Mouse (Mus musculus) kidney, embryonic 15.5 days (tissue): ENCODE data around the gene Traf1. TPM values are rescaled to one million over a fixed set of nuclear protein-coding genes. Genes with fewer than 3 reads are reported as not detected.
A peak's percentile ranks its signal among the peaks of the same experiment; 100 is the strongest.

Experiments used
- ATAC-seq: fragments of 200-750 bp; cut with Nextera tagmentation; replicated peaks from 2 replicates; pipeline ENCODE4 v1.8.0; 2017; ENCODE audit warnings: moderate TSS enrichment; ENCODE audit not compliant: low FRiP score
- H3K27ac ChIP-seq: fragments of 300-500 bp; sonication (generic); 2 replicates; pipeline ENCODE4 v1.5.1; 2015; ENCODE audit warnings: mild to moderate bottlenecking, inconsistent platforms
- H3K27me3 ChIP-seq: fragments of 300-500 bp; sonication (generic); 2 replicates; pipeline ENCODE4 v1.6.1; 2015; ENCODE audit warnings: inconsistent platforms
- H3K36me3 ChIP-seq: fragments of 300-500 bp; sonication (generic); 2 replicates; pipeline ENCODE4 v1.6.1; 2015; ENCODE audit warnings: inconsistent platforms
- H3K4me1 ChIP-seq: fragments of 300-500 bp; sonication (generic); 2 replicates; pipeline ENCODE4 v1.6.1; 2015; ENCODE audit warnings: inconsistent platforms
- H3K4me2 ChIP-seq: fragments of 300-500 bp; sonication (generic); 2 replicates; pipeline ENCODE4 v1.6.1; 2015; ENCODE audit warnings: moderate library complexity, mild to moderate bottlenecking, inconsistent platforms
- H3K4me3 ChIP-seq: fragments of 300-500 bp; sonication (generic); replicated peaks from 2 replicates; pipeline ENCODE4 v1.5.1; 2015; ENCODE audit warnings: mild to moderate bottlenecking, inconsistent platforms
- H3K9ac ChIP-seq: fragments of 300-500 bp; sonication (generic); 2 replicates; pipeline ENCODE4 v1.6.1; 2015; ENCODE audit warnings: mild to moderate bottlenecking, inconsistent platforms
- H3K9me3 ChIP-seq: fragments of 300-500 bp; sonication (generic); replicated peaks from 2 replicates; pipeline ENCODE4 v1.6.1; 2016; ENCODE audit warnings: inconsistent platforms
- WGBS: fragments of 180-500 bp; shearing (Covaris S2); methylation state at CpG from one replicate; pipeline ENCODE4 v1.1.7; 2015; ENCODE audit warnings: mixed read lengths; 5-methylcytosine and 5-hydroxymethylcytosine counted together
- polyA plus RNA-seq: library from polyadenylated mRNA; unstranded; fragments of >200 nt; fragmentation: Nextera tagmentation; extraction: Ambion mirVana; gene quantifications from 2 replicates; pipeline ENCODE4 v1.2.1, GENCODE M21; 2015

The Traf1 gene
- polyA plus RNA-seq, 1 experiment from 2014 or later: 25.4 TPM

GRCm38 (mm10) chr2:34953018-34953417, 8.6 kb downstream of the Traf1 start:
- Histone ChIP-seq H3K4me1 (no peaks in the 10 kb centered on the region), H3K4me3 (no peak overlapping the region)
- no peak for ATAC-seq

DNA sequence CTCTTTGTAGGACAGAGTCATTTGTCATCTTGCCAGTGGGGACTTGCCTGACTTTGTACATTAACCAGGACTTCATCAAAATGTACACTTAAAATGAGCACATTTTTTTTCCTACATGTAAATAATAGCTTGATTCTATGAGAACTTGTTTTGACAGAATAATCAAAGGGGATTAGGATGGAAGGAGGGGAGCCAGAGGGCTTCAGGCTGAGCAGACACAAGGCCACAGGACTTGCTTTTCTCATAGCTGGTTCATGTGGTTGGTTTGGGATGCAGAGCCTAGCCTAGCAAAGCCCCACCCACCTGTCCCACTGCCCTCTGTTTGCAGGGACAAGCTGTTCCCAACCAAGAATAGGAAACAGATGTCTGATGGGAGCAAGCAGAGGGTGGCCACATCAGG, 10.1 kb downstream of the Traf1 start:
- no peaks in the 10 kb centered on the region for H3K4me1 ChIP-seq
- H3K4me3 ChIP-seq: no peak overlapping the region
- no peak overlapping the region for H3K27ac ChIP-seq
- no peak for ATAC-seq
- no peaks in the 10 kb centered on the region for H3K27me3 ChIP-seq
- H3K36me3 ChIP-seq: no peaks in the 10 kb centered on the region
- H3K4me2 ChIP-seq: no peak overlapping the region
- H3K9ac ChIP-seq: no peak overlapping the region
- H3K9me3 ChIP-seq: no peaks in the 10 kb centered on the region

More at GRCm38 (mm10) chr2:34953018-34953417, 8.6 kb downstream of the Traf1 start:
- H3K27ac ChIP-seq: no peak overlapping the region
- H3K27me3 ChIP-seq: no peaks in the 10 kb centered on the region
- 52% methylated on average over 4 of the region's 4 CpGs for WGBS
- no peaks in the 10 kb centered on the region for H3K36me3 ChIP-seq
- H3K9me3 ChIP-seq: no peaks in the 10 kb centered on the region
- no peak overlapping the region for H3K9ac ChIP-seq
- no peak overlapping the region for H3K4me2 ChIP-seq

DNA sequence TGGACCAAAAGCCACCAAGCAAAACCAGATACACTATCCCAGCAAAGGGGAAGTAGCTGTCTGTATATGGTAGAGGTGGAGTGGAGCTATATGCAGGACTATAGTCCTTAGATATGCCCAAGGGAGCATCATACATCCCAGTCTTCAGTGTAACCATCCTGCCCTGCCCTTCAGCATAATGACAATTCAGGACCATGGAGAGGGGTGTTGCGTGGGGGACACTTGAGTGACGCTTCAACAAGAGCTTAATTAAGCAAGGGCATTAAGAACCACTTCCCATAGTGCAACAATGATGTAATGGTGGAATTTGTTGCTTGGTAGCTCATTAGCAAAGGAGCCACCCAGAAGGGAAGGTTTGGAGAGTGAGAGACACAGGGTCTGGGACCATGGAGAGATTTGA, 12.9 kb downstream of the Traf1 start:
- Histone ChIP-seq H3K27me3 (no peaks in the 10 kb centered on the region), H3K4me2 (no peak overlapping the region), H3K9me3 (no peaks in the 10 kb centered on the region), H3K9ac (no peak overlapping the region), H3K4me3 (no peak overlapping the region), H3K4me1 (peaks cover 11% of the 10 kb centered on the region; the same call in 1 of the 2 replicates), H3K27ac (no peak overlapping the region), H3K36me3 (no peaks in the 10 kb centered on the region)
- no peak for ATAC-seq
- 18% methylated on average over 2 of the region's 2 CpGs for WGBS

DNA sequence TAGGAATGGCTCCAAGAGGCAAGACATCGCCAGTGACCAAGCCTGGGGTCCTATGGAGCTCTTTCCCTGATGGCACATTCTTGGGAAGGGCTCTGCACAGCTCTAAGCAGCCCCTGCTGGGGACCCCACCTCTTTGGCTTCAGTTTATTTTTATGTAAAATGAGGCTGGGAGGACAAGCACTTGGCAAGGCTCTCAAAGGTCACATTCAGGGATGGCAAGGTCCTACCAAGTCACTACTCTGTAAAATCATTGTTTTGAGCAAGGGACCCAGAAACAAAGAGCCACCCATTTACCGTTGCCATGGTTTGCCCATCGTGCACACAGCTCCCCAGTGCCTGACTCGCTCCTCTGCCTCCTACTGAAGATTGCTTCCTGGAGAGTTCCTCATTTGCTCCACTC, 15.5 kb downstream of the Traf1 start:
- Histone ChIP-seq H3K4me3 (no peak overlapping the region), H3K9ac (no peak overlapping the region), H3K36me3 (no peaks in the 10 kb centered on the region), H3K9me3 (no peaks in the 10 kb centered on the region), H3K27ac (no peak overlapping the region), H3K27me3 (no peaks in the 10 kb centered on the region), H3K4me2 (no peak overlapping the region), H3K4me1 (peaks cover 13% of the 10 kb centered on the region; the same call in 1 of the 2 replicates)
- WGBS: 67% methylated on average over 4 of the region's 4 CpGs
- ATAC-seq: no peak

GRCm38 (mm10) chr2:34945580-34945979, 16.0 kb downstream of the Traf1 start:
- WGBS: 64% methylated on average over 4 of the region's 4 CpGs

DNA sequence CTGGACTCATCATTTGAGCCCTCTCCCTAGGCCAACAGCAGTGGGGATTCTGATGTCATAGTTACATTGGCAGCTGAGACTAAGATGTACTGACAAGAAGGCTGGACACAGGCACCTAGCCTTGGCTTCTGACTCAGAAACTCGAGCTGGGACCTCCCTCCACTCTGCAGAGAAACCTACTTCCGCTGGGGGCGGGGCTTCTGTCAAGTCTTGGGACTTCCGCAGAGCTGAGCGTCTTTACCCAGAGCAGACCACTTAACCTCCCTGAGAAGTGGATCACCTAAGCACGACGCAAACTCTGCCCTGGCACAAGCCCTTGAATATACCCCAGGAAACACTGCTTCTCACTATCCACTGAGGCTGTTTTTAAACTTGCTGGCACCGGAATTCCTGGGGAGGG, 16.8 kb downstream of the Traf1 start:
- Histone ChIP-seq H3K27ac (no peak overlapping the region), H3K9ac (no peak overlapping the region)

More at GRCm38 (mm10) chr2:34945580-34945979, 16.0 kb downstream of the Traf1 start:
- Histone ChIP-seq H3K27ac (no peak overlapping the region), H3K9ac (no peak overlapping the region), H3K36me3 (no peaks in the 10 kb centered on the region), H3K4me1 (peaks cover 13% of the 10 kb centered on the region; the same call in 1 of the 2 replicates), H3K9me3 (no peaks in the 10 kb centered on the region), H3K4me3 (no peak overlapping the region), H3K4me2 (no peak overlapping the region), H3K27me3 (no peaks in the 10 kb centered on the region)
- ATAC-seq: no peak

DNA sequence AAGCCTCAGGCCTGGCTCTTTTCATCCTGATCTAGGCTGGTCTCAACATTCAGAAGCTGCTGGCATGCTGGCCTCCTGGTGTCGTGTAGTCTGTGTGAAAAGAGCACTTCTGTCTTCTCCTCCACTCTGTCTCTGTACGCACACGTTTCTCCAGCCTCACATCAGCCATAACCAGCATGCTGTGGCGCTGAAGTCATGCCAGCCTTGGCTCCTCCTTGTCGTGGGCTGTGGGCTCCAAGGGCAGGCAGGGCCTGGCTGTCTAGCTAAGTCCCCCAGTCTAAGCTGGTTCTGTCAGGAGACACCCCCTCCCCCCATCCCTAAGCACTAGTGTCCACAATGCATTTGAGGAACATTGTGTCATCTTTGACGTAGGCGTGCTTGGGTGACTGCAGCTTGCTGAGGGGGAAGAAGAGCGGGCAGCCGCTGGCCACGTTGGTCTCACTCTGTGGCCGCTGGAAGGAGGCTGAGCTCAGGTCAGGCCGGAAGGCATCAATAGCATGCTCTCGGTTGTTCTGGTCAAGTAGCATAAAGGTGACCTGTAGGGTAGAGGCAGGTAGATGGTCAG, 17.9 kb downstream of the Traf1 start:
- Histone ChIP-seq H3K27ac (0 out of 2 replicates have a peak overlapping the region, but pooled peaks have one; percentile 9), H3K27me3 (no peaks in the 10 kb centered on the region), H3K9ac (no peak overlapping the region), H3K9me3 (no peaks in the 10 kb centered on the region), H3K4me1 (peaks cover 14% of the 10 kb centered on the region), H3K4me3 (no peak overlapping the region), H3K36me3 (no peaks in the 10 kb centered on the region), H3K4me2 (no peak overlapping the region)
- 49% methylated on average over 13 of the region's 13 CpGs for WGBS
- 0 out of 2 replicates have a peak, but pooled peaks have one; percentile 34 for ATAC-seq

More for the DNA sequence above, 16.8 kb downstream of the Traf1 start:
- H3K36me3 ChIP-seq: no peaks in the 10 kb centered on the region
- ATAC-seq: no peak
- H3K4me3 ChIP-seq: no peak overlapping the region
- H3K4me1 ChIP-seq: peaks cover 13% of the 10 kb centered on the region; the same call in 1 of the 2 replicates
- no peaks in the 10 kb centered on the region for H3K27me3 ChIP-seq
- H3K4me2 ChIP-seq: 0 out of 2 replicates have a peak overlapping the region, but pooled peaks have one; percentile 2
- 23% methylated on average over 8 of the region's 8 CpGs for WGBS
- H3K9me3 ChIP-seq: no peaks in the 10 kb centered on the region

- Histone ChIP-seq H3K4me3 (no peak overlapping the region), H3K27me3 (no peaks in the 10 kb centered on the region), H3K4me2 (no peak overlapping the region), H3K9ac (no peak overlapping the region), H3K27ac (no peak overlapping the region), H3K4me1 (peaks cover 36% of the 10 kb centered on the region), H3K9me3 (no peaks in the 10 kb centered on the region), H3K36me3 (no peaks in the 10 kb centered on the region)
- no peak for ATAC-seq
- WGBS: 79% methylated on average over 11 of the region's 11 CpGs
Observed at GRCm38 (mm10) chr2:34941061-34941675, 20.4 kb downstream of the Traf1 start.

- no peak overlapping the region for H3K27ac ChIP-seq
- H3K9me3 ChIP-seq: no peaks in the 10 kb centered on the region
- no peak overlapping the region for H3K4me3 ChIP-seq
- no peak overlapping the region for H3K4me2 ChIP-seq
- no peak for ATAC-seq
- H3K4me1 ChIP-seq: peaks cover 36% of the 10 kb centered on the region
- no peaks in the 10 kb centered on the region for H3K27me3 ChIP-seq
- H3K9ac ChIP-seq: no peak overlapping the region
- no peaks in the 10 kb centered on the region for H3K36me3 ChIP-seq
- 80% methylated on average over 5 of the region's 5 CpGs for WGBS
Observed at GRCm38 (mm10) chr2:34940246-34940645, 21.3 kb downstream of the Traf1 start.

- Histone ChIP-seq H3K9me3 (no peaks in the 10 kb centered on the region), H3K4me3 (no peak overlapping the region), H3K27ac (no peak overlapping the region), H3K27me3 (no peaks in the 10 kb centered on the region), H3K9ac (no peak overlapping the region), H3K4me1 (peaks cover 24% of the 10 kb centered on the region), H3K36me3 (no peaks in the 10 kb centered on the region), H3K4me2 (no peak overlapping the region)
- ATAC-seq: no peak
- 69% methylated on average over 8 of the region's 8 CpGs for WGBS
Observed at GRCm38 (mm10) chr2:34938269-34939208, 23.0 kb downstream of the Traf1 start.

DNA sequence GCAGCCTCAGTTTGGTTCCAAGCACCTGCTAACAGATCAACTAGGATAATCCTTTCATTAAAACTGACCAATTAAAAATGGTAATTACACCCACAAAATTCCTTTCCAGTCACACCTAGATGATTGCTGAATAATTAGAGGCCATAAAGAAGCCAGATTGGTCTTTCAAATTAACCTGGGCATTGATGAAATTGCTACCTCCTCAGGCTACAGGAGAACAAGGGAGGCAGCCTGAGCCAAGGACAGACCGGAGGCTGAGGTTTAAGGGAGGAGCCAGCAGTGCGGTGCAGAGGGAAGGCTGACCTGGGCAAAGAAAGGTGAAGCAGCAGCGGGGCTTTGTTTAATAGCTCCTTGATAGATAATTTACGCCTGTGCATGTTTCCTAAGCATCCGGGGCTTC, 24.1 kb downstream of the Traf1 start:
- no peak overlapping the region for H3K4me2 ChIP-seq
- H3K4me1 ChIP-seq: peaks cover 23% of the 10 kb centered on the region
- H3K27me3 ChIP-seq: no peaks in the 10 kb centered on the region
- no peak overlapping the region for H3K4me3 ChIP-seq
- no peaks in the 10 kb centered on the region for H3K36me3 ChIP-seq
- 11% methylated on average over 5 of the region's 5 CpGs for WGBS
- ATAC-seq: no peak
- H3K9ac ChIP-seq: no peak overlapping the region
- H3K9me3 ChIP-seq: no peaks in the 10 kb centered on the region
- no peak overlapping the region for H3K27ac ChIP-seq

DNA sequence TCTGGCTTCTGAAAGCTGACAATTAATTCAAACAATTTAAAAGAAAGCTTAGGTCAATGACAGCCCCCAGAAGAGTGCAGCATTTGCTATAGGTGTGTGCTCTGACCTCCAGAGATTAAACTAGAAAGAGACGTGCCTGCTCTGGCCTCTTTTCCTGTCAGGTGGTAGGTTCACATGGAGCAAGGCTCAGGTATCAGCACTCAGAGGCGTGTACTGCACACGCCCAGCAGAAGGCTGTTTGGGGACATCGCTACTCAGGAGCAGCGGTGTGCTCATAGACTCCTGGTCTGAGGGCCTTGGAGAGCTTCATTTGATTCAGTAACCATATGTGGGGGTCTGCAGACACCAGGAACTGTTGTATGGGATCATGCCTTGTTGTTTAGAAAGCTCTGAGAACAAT, 34.3 kb downstream of the Traf1 start:
- 59% methylated on average over 5 of the region's 5 CpGs for WGBS
- no peaks in the 10 kb centered on the region for H3K4me1 ChIP-seq
- H3K9ac ChIP-seq: no peak overlapping the region
- H3K36me3 ChIP-seq: no peaks in the 10 kb centered on the region
- H3K4me2 ChIP-seq: no peak overlapping the region
- no peak overlapping the region for H3K27ac ChIP-seq
- no peak overlapping the region for H3K4me3 ChIP-seq
- no peak for ATAC-seq
- H3K27me3 ChIP-seq: no peaks in the 10 kb centered on the region
- no peaks in the 10 kb centered on the region for H3K9me3 ChIP-seq
